ENCODE assay signal across 13 mouse cellular contexts in genomic region chr3:17796766-17797165, GRCm38 (mm10).
DNase-seq lines count a peak whose midpoint lies in the region; ATAC-seq and TF ChIP-seq lines count a peak whose summit lies in the region.
"Had no signal": no experiment of that assay in that cellular context is flagged by ENCODE, and none has a peak within 500 bp of the region (broad histone marks: within the 10 kb centered on the region; RNA-seq: fewer than 3 reads in every experiment).

No protein-coding gene starts in this region.

- peak overlapping the region; percentile 98 for H3K27ac ChIP-seq in forebrain, embryonic 14.5 days (ENCODE audit: low read depth, low read length)
- H3K27ac ChIP-seq in midbrain, embryonic 12.5 days (replicated peaks) = peak overlapping the region; percentile 99
- H3K27ac ChIP-seq in intestine, postnatal 0 days (ENCODE audit: low read depth, low read length) = no peak overlapping the region
- H3K27ac ChIP-seq in liver, postnatal 0 days (ENCODE audit: low read depth) = no peak overlapping the region
- H3K27ac ChIP-seq: heart, adult 2 months had no signal

- peak; percentile 18; the same call in 1 of the 2 replicates for ATAC-seq in forebrain, embryonic 14.5 days
- ATAC-seq in midbrain, embryonic 12.5 days (ENCODE audit: low FRiP score, low read depth) = no peak
- no peak for ATAC-seq in intestine, postnatal 0 days
- ATAC-seq in CD4-positive, CD25-positive, alpha-beta regulatory T cell, adult 4 months = no peak
- ATAC-seq in liver, postnatal 0 days = no peak

- H3K9ac ChIP-seq in forebrain, embryonic 14.5 days (ENCODE audit: low read length) = peak overlapping the region; percentile 99
- peak overlapping the region; percentile 100 for H3K9ac ChIP-seq in midbrain, embryonic 12.5 days (replicated peaks)
- no peak overlapping the region for H3K9ac ChIP-seq in intestine, postnatal 0 days (ENCODE audit: low read depth, low read length)
- H3K9ac ChIP-seq in liver, postnatal 0 days (replicated peaks) = no peak overlapping the region

- peak overlapping the region; percentile 76 for H3K4me2 ChIP-seq in forebrain, embryonic 14.5 days (ENCODE audit: low read length)
- H3K4me2 ChIP-seq in midbrain, embryonic 12.5 days (replicated peaks) = peak overlapping the region; percentile 78
- H3K4me2 ChIP-seq in intestine, postnatal 0 days (replicated peaks; ENCODE audit: low read depth) = no peak overlapping the region
- no peak overlapping the region for H3K4me2 ChIP-seq in liver, postnatal 0 days (ENCODE audit: low read depth, low read length)

- WGBS in forebrain, embryonic 14.5 days = 52% methylated on average over 3 of the region's 3 CpGs
- 19% methylated on average over 3 of the region's 3 CpGs for WGBS in midbrain, embryonic 12.5 days
- WGBS in intestine, postnatal 0 days = 36% methylated on average over 3 of the region's 3 CpGs
- WGBS in liver, postnatal 0 days (ENCODE audit: insufficient replicate concordance) = 12% methylated on average over 3 of the region's 3 CpGs

- no peaks in the 10 kb centered on the region for H3K27me3 ChIP-seq in forebrain, embryonic 14.5 days (replicated peaks; ENCODE audit: control insufficient read depth, insufficient read depth, low read length)
- H3K27me3 ChIP-seq in midbrain, embryonic 12.5 days = no peaks in the 10 kb centered on the region
- peaks cover 54% of the 10 kb centered on the region for H3K27me3 ChIP-seq in intestine, postnatal 0 days (replicated peaks; ENCODE audit: control insufficient read depth, insufficient read depth, low read length)
- H3K27me3 ChIP-seq in liver, postnatal 0 days (ENCODE audit: insufficient read depth, low read length) = peaks cover 49% of the 10 kb centered on the region

- no peak for TF ChIP-seq CTCF in intestine, postnatal 0 days (IDR thresholded peaks at IDR 0.05; ENCODE audit: low read depth)
- no peak for TF ChIP-seq CTCF in liver, postnatal 0 days (IDR thresholded peaks at IDR 0.05; ENCODE audit: low read depth)

- H3K9me3 ChIP-seq in forebrain, embryonic 14.5 days (replicated peaks; ENCODE audit: control insufficient read depth, low read length) = no peaks in the 10 kb centered on the region
- no peaks in the 10 kb centered on the region for H3K9me3 ChIP-seq in midbrain, embryonic 12.5 days
- H3K9me3 ChIP-seq in intestine, postnatal 0 days (ENCODE audit: control insufficient read depth) = no peaks in the 10 kb centered on the region
- no peaks in the 10 kb centered on the region for H3K9me3 ChIP-seq in liver, postnatal 0 days (ENCODE audit: low read length)

- DNase-seq in right cerebral cortex, postnatal 10 days (ENCODE audit: low spot score in 2 of 2) = peak; percentile 47 to 56
- no peak for DNase-seq in right cerebral cortex, postnatal 14 days
- no peak for DNase-seq in forebrain, embryonic 14.5 days (ENCODE audit: low spot score)
- no peak for DNase-seq in liver, postnatal 0 days
- no peak for DNase-seq in gastrocnemius, adult 8-10 months (ENCODE audit: low spot score in 2 of 2)
- DNase-seq: heart, adult 2 months; kidney, adult 9 months; right cerebral cortex, postnatal 4 days had no signal

- H3K36me3 ChIP-seq in forebrain, embryonic 14.5 days (ENCODE audit: control insufficient read depth, insufficient read depth, low read length) = peaks cover 20% of the 10 kb centered on the region; the same call in 1 of the 2 replicates
- H3K36me3 ChIP-seq in midbrain, embryonic 12.5 days = peaks cover 22% of the 10 kb centered on the region
- no peaks in the 10 kb centered on the region for H3K36me3 ChIP-seq in intestine, postnatal 0 days (ENCODE audit: control insufficient read depth, insufficient read depth)
- no peaks in the 10 kb centered on the region for H3K36me3 ChIP-seq in liver, postnatal 0 days (replicated peaks; ENCODE audit: insufficient read depth, low read length)

- peak overlapping the region; percentile 64 for H3K4me3 ChIP-seq in forebrain, embryonic 14.5 days (ENCODE audit: low read depth, low read length)
- H3K4me3 ChIP-seq in midbrain, embryonic 12.5 days = peak overlapping the region; percentile 85
- no peak overlapping the region for H3K4me3 ChIP-seq in intestine, postnatal 0 days (ENCODE audit: low read depth, low read length)
- no peak overlapping the region for H3K4me3 ChIP-seq in liver, postnatal 0 days (ENCODE audit: low read depth, low read length)
- H3K4me3 ChIP-seq: erythroblast, embryonic 14.5 days; heart, adult 2 months; megakaryocyte, embryonic 14.5 days had no signal

- peaks cover 8% of the 10 kb centered on the region; the same call in 1 of the 2 replicates for H3K4me1 ChIP-seq in forebrain, embryonic 14.5 days (ENCODE audit: control insufficient read depth, insufficient read depth, low read length)
- peaks cover 18% of the 10 kb centered on the region for H3K4me1 ChIP-seq in midbrain, embryonic 12.5 days
- H3K4me1 ChIP-seq in intestine, postnatal 0 days (replicated peaks; ENCODE audit: control insufficient read depth, insufficient read depth, low read length) = no peaks in the 10 kb centered on the region
- H3K4me1 ChIP-seq in liver, postnatal 0 days (ENCODE audit: insufficient read depth) = no peaks in the 10 kb centered on the region

- TF ChIP-seq EP300 in liver, postnatal 0 days (IDR thresholded peaks at IDR 0.05; ENCODE audit: low read depth) = no peak

Comparison
In these comparisons a context has a peak if more than half of its experiments do, and no peak if none do; other contexts are left out.
1. DNase-seq: peak in right cerebral cortex, postnatal 10 days (2 of 2); none in right cerebral cortex, postnatal 14 days (single experiment), forebrain, embryonic 14.5 days (single experiment), liver, postnatal 0 days (single experiment) and gastrocnemius, adult 8-10 months (0 of 2).
2. H3K27ac ChIP-seq: peak in forebrain, embryonic 14.5 days (single experiment) and midbrain, embryonic 12.5 days (single experiment); none in intestine, postnatal 0 days (single experiment) and liver, postnatal 0 days (single experiment).
3. H3K4me2 ChIP-seq: peak in forebrain, embryonic 14.5 days (single experiment) and midbrain, embryonic 12.5 days (single experiment); none in intestine, postnatal 0 days (single experiment) and liver, postnatal 0 days (single experiment).
4. H3K4me3 ChIP-seq: peak in forebrain, embryonic 14.5 days (single experiment) and midbrain, embryonic 12.5 days (single experiment); none in intestine, postnatal 0 days (single experiment) and liver, postnatal 0 days (single experiment).
5. H3K9ac ChIP-seq: peak in forebrain, embryonic 14.5 days (single experiment) and midbrain, embryonic 12.5 days (single experiment); none in intestine, postnatal 0 days (single experiment) and liver, postnatal 0 days (single experiment).